Mouse (Mus musculus) limb, embryonic 10.5 days (tissue): Measurements from ENCODE around the gene Timmdc1. TPM values are rescaled to one million over a fixed set of nuclear protein-coding genes. Genes with fewer than 3 reads are reported as not detected.

Source experiments
- DNase-seq: peaks from one replicate; pipeline ENCODE4 v3.0.0-alpha.2; 2017; ENCODE audit warnings: low spot score
- H3K27ac ChIP-seq: fragments of 300-500 bp; sonication (generic); 2 replicates; pipeline ENCODE4 v1.5.1; 2016; ENCODE audit warnings: mild to moderate bottlenecking
- H3K27me3 ChIP-seq: fragments of 300-500 bp; sonication (generic); 2 replicates; pipeline ENCODE4 v1.6.1; 2016; ENCODE audit warnings: low read depth, mild to moderate bottlenecking; ENCODE audit not compliant: poor library complexity, severe bottlenecking
- H3K36me3 ChIP-seq: fragments of 300-500 bp; sonication (generic); 2 replicates; pipeline ENCODE4 v1.6.1; 2016; ENCODE audit warnings: mild to moderate bottlenecking, moderate library complexity
- H3K4me1 ChIP-seq: fragments of 300-500 bp; sonication (generic); 2 replicates; pipeline ENCODE4 v1.6.1; 2016
- H3K4me3 ChIP-seq: fragments of 300-500 bp; sonication (generic); 2 replicates; pipeline ENCODE4 v1.5.1; 2016; ENCODE audit warnings: mild to moderate bottlenecking, moderate library complexity
- H3K9me3 ChIP-seq: fragments of 300-500 bp; sonication (generic); replicated peaks from 2 replicates; pipeline ENCODE4 v1.6.1; 2016; ENCODE audit warnings: mild to moderate bottlenecking
- WGBS: fragments of 180-500 bp; shearing (Covaris S2); methylation state at CpG from one replicate; pipeline ENCODE4 v1.1.7; 2016; 5-methylcytosine and 5-hydroxymethylcytosine counted together
- polyA plus RNA-seq: library from polyadenylated mRNA; unstranded; fragments of >200 nt; fragmentation: Nextera tagmentation; extraction: Ambion mirVana; gene quantifications from 2 replicates; pipeline ENCODE4 v1.2.1, GENCODE M21; 2016

The Timmdc1 gene
- polyA plus RNA-seq = 29.2 and 30.1 TPM in 2 replicates

GRCm38 (mm10) chr16:38522129-38523084 is at the start of gene Timmdc1:
Gene Timmdc1, minus strand, starts transcription at chr16:38522663.
- H3K36me3 ChIP-seq = peaks cover 53% of the 10 kb centered on the region
- DNase-seq = peak; percentile 98
- no peaks in the 10 kb centered on the region for H3K27me3 ChIP-seq
- peaks cover 8% of the 10 kb centered on the region for H3K4me1 ChIP-seq
- under 1% methylated on average over 73 of the region's 73 CpGs for WGBS
- H3K9me3 ChIP-seq = no peaks in the 10 kb centered on the region
- peak within 1 kb of the TSS; percentile 92 for H3K4me3 ChIP-seq
- H3K27ac ChIP-seq = peak within 1 kb of the TSS; percentile 96

- DNase-seq = no peak
- H3K4me1 ChIP-seq = no peaks in the 10 kb centered on the region
- no peak overlapping the region for H3K27ac ChIP-seq
- H3K9me3 ChIP-seq = no peaks in the 10 kb centered on the region
- peaks cover 92% of the 10 kb centered on the region for H3K36me3 ChIP-seq
- H3K4me3 ChIP-seq = no peak overlapping the region
- 95% methylated on average over 3 of the region's 3 CpGs for WGBS
- H3K27me3 ChIP-seq = no peaks in the 10 kb centered on the region
Measured at GRCm38 (mm10) chr16:38571481-38571880, 49.0 kb upstream of the Timmdc1 start.

GRCm38 (mm10) chr16:38568192-38568591 is 45.7 kb upstream of the Timmdc1 start:
- whole genome bisulfite sequencing = 97% methylated on average over 5 of the region's 5 CpGs
- H3K27ac ChIP-seq = no peak overlapping the region
- H3K36me3 ChIP-seq = peaks cover 87% of the 10 kb centered on the region
- no peaks in the 10 kb centered on the region for H3K9me3 ChIP-seq
- H3K4me1 ChIP-seq = peaks cover 9% of the 10 kb centered on the region
- no peak for DNase-seq
- H3K27me3 ChIP-seq = no peaks in the 10 kb centered on the region
- no peak overlapping the region for H3K4me3 ChIP-seq

- WGBS = 42% methylated on average over 10 of the region's 10 CpGs
- Histone ChIP-seq H3K27ac (peak overlapping the region; percentile 93), H3K36me3 (peaks cover 42% of the 10 kb centered on the region), H3K27me3 (peaks cover 11% of the 10 kb centered on the region; the same call in 1 of the 2 replicates), H3K4me3 (peak overlapping the region; percentile 90), H3K9me3 (no peaks in the 10 kb centered on the region), H3K4me1 (peaks cover 9% of the 10 kb centered on the region)
- no peak for DNase-seq
Measured at GRCm38 (mm10) chr16:38563516-38563915, 41.1 kb upstream of the Timmdc1 start.

- Histone ChIP-seq H3K4me3 (peak overlapping the region; percentile 90), H3K4me1 (peaks cover 9% of the 10 kb centered on the region), H3K27me3 (peaks cover 12% of the 10 kb centered on the region; the same call in 1 of the 2 replicates), H3K27ac (peak overlapping the region; percentile 93), H3K36me3 (peaks cover 36% of the 10 kb centered on the region), H3K9me3 (no peaks in the 10 kb centered on the region)
- DNase-seq = no peak
- WGBS = under 1% methylated on average over 25 of the region's 25 CpGs
Measured at GRCm38 (mm10) chr16:38562968-38563327, 40.5 kb upstream of the Timmdc1 start.

GRCm38 (mm10) chr16:38562131-38562967 is 39.9 kb upstream of the Timmdc1 start:
- 8% methylated on average over 37 of the region's 37 CpGs for WGBS
- DNase-seq = peak; percentile 96
- peaks cover 30% of the 10 kb centered on the region for H3K36me3 ChIP-seq

GRCm38 (mm10) chr16:38558221-38558748 is 35.8 kb upstream of the Timmdc1 start, which contains the start of gene Tmem39a:
Gene Tmem39a, plus strand, starts transcription at chr16:38558698.
- Histone ChIP-seq H3K4me1 (no peaks in the 10 kb centered on the region), H3K27me3 (peaks cover 21% of the 10 kb centered on the region; the same call in 1 of the 2 replicates), H3K4me3 (no peak within 1 kb of the TSS), H3K36me3 (no peaks in the 10 kb centered on the region), H3K27ac (no peak within 1 kb of the TSS), H3K9me3 (no peaks in the 10 kb centered on the region)
- WGBS = 94% methylated on average over 3 of the region's 3 CpGs
- no peak for DNase-seq

More at GRCm38 (mm10) chr16:38562131-38562967, 39.9 kb upstream of the Timmdc1 start:
- H3K27ac ChIP-seq = peak overlapping the region; percentile 93
- H3K9me3 ChIP-seq = no peaks in the 10 kb centered on the region
- H3K4me3 ChIP-seq = peak overlapping the region; percentile 90
- H3K4me1 ChIP-seq = peaks cover 9% of the 10 kb centered on the region
- H3K27me3 ChIP-seq = peaks cover 12% of the 10 kb centered on the region; the same call in 1 of the 2 replicates

GRCm38 (mm10) chr16:38555988-38556387 is 33.5 kb upstream of the Timmdc1 start:
- Histone ChIP-seq H3K9me3 (no peaks in the 10 kb centered on the region), H3K27me3 (peaks cover 39% of the 10 kb centered on the region; the same call in 1 of the 2 replicates), H3K36me3 (no peaks in the 10 kb centered on the region), H3K27ac (no peak overlapping the region), H3K4me1 (no peaks in the 10 kb centered on the region), H3K4me3 (no peak overlapping the region)
- 87% methylated on average over 3 of the region's 3 CpGs for WGBS
- no peak for DNase-seq

GRCm38 (mm10) chr16:38549479-38550396 is 27.3 kb upstream of the Timmdc1 start, which contains the start of gene Poglut1:
Gene Poglut1, minus strand, starts transcription at chr16:38550258.
- 3% methylated on average over 54 of the region's 54 CpGs for WGBS
- no peaks in the 10 kb centered on the region for H3K9me3 ChIP-seq
- peak within 1 kb of the TSS; percentile 90 for H3K4me3 ChIP-seq
- peak within 1 kb of the TSS; percentile 91 for H3K27ac ChIP-seq
- H3K4me1 ChIP-seq = peaks cover 19% of the 10 kb centered on the region
- H3K27me3 ChIP-seq = peaks cover 18% of the 10 kb centered on the region; the same call in 1 of the 2 replicates
- peaks cover 39% of the 10 kb centered on the region for H3K36me3 ChIP-seq
- DNase-seq = peak; percentile 87

GRCm38 (mm10) chr16:38548000-38548399 is 25.5 kb upstream of the Timmdc1 start:
- Histone ChIP-seq H3K9me3 (no peaks in the 10 kb centered on the region), H3K4me3 (no peak overlapping the region), H3K27me3 (peaks cover 15% of the 10 kb centered on the region; the same call in 1 of the 2 replicates), H3K4me1 (peaks cover 19% of the 10 kb centered on the region), H3K36me3 (peaks cover 57% of the 10 kb centered on the region), H3K27ac (no peak overlapping the region)
- DNase-seq = no peak
- WGBS = 95% methylated on average over 1 of the region's 1 CpGs

GRCm38 (mm10) chr16:38538716-38539380 is 16.4 kb upstream of the Timmdc1 start:
- Histone ChIP-seq H3K4me1 (no peaks in the 10 kb centered on the region), H3K36me3 (peaks cover 95% of the 10 kb centered on the region), H3K4me3 (no peak overlapping the region), H3K27ac (no peak overlapping the region), H3K27me3 (no peaks in the 10 kb centered on the region), H3K9me3 (no peaks in the 10 kb centered on the region)
- 91% methylated on average over 13 of the region's 13 CpGs for WGBS
- DNase-seq = no peak
